Mouse (Mus musculus) spleen, postnatal 4 days (tissue): ENCODE data around the gene Zbtb20.

Source experiments
- DNase-seq, 2 experiments: peaks; one replicate each; pipeline ENCODE4 v3.0.0; 2022; ENCODE audit warnings: low spot score in 2 of 2

Zbtb20 gene

DNA sequence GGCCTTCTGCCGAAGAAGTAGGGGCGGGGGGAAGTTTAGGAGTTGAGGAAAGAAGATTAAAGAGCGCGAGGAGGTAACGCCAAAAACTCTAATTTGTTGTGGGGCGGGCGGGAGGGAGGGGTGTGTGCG is at the start of gene Zbtb20:
Gene Zbtb20 (plus strand): TSS at position 30 of the 129 bp plus-strand sequence.
- DNase-seq = no peak

DNA sequence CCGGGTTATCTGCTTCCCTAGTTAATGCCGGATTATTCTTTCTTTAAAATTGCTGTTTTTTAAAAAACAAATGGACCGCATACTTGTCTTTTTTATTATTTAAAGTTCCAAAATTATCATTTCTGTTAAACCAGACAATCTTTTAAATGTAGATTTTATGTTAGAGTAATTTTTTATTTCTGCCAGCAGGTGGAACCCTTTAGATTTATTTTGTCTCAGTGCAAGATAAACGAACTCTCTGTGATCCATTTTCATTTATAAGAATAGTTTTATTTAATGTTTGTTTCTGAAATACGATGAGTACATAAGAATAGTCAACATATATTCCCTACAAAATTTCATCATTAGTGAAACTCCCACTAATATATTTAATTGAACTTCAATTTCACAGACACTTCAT is 39.7 kb upstream of the Zbtb20 start:
- no peak for DNase-seq

DNA sequence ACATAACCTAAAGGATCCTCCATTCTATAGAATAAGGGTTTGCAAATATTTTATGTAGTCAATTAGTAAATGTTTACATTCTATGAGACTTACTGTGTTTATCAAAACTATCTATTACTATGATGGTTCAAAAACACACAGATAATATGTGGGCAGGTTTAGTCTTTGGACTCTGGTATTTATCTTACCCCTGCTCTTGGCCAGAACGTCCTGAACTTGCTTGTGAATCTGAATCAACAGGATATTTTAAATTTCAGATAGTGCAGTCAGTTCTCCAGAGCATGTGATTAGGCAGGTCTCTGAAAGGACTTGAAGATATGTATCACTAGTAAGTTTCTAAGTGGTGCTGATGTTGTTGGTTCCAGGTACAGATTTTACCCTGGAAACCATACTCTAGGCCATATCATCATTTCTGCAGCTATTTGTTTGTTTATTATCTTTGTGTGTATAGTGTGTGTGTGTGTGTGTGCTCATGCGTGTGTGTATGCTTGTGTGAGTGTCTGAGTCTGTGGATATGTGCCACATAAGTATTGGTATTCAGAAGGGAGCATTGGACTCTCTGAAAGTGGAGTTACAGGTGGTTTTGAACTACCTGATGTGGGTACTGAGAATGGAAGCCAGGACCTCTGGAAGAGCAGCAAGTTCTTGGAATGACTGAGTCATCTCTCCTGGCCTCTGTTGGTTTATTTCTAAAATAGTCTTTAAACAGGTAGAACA is 39.1 kb upstream of the Zbtb20 start:
- DNase-seq = no peak

DNA sequence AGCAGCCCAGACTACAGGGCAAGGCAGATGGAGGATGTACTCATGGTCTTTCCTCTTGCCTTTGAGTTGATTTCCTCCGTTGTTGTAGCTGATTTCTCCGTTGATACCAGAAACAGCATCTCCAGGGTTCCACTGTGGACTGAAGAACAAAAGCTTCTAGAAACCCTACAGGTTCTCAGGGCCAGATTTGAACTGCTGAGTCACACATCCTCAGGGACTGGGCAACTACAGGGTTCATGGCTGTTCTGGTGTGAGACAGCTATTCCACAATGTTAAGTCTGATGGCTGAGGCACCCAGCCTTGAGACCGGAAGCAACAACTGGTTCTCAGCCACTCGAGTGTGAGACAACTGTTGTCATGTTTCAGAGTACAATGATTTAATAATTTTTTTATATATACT is 37.5 kb upstream of the Zbtb20 start:
- DNase-seq = no peak

DNA sequence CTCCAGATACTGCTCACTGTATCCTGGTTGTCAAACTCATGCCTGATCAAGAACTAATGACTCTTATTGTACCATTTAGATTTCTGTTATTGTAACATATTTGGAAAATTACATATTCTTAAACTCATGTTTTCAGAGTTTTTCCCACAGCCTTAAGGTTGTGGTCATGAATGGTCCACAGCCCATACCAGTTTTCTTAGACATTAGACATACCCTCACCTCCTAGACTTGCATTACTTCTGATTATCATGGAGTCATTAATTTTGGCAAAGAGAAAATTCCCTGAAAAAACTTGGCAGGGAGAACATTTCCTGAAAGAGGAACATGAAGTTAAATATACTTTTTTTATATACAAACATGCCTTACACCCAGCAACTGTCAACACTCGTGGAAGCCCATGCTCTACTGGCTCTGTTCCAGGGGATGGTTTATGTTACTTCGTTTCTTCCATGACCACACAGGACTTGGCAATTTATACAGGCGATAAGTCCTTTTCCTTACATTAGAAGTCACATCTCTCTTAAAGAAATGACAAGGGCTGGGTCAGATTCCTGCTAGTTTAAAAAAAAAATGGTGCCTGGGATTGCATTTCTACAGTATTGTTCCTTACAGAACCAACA is 18.0 kb upstream of the Zbtb20 start:
- DNase-seq = no peak

DNA sequence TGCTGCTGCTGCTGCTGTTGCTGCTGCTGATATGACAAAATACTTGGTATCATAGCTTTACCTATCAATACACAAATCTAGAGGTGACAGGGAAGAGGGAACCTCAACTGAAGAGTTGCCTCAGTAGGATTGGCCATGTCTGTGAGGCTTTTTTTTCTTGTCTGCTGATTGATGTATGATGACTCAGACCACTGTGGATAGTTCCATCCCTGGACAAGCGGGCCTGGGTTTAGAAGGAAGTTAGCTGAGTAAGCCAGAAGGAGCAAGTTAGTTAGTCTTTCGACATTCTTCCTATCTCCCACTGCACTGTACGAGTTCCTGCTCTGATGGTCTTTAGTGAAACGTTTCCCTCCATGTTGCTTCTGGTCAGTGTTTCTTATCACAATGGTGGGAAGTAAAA is 16.4 kb upstream of the Zbtb20 start:
- DNase-seq = no peak

DNA sequence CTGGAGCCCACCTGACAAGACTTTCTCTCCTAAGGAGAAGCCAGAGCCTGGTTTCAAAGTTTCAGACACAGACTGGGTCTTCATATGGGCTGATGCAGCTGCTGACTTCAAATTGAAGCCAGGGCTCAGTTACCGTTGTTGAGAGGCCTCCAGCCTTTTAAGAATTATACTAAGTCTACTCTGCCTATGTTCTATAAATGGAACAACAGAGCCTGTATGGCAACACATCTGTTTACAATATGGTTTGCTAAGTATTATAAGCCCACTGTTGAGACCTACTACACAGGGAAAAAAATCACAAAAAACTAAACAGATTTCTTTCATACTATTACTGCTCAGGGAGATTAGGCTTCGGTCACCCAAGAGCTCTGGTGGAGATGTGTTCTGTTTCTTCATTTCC is 12.4 kb upstream of the Zbtb20 start:
- no peak for DNase-seq

DNA sequence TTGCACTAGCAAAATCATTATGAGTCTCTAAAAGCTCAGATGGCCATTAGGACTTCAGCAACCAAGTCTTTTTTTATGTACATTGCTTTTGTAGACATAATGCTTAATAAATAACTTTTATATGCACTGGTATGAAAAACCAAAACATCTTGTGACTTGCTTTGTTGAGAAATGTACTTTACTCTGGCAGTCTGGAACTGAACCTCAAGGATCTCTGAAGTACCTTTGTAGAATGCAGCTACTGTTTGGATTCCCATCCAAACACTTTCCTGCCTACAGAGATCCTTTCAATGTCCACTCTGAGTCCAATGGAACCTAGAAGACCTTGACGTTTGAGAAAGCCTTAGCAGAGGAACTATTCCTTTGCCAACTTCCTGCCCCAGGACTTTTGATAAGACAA is 9.6 kb upstream of the Zbtb20 start:
- no peak for DNase-seq

DNA sequence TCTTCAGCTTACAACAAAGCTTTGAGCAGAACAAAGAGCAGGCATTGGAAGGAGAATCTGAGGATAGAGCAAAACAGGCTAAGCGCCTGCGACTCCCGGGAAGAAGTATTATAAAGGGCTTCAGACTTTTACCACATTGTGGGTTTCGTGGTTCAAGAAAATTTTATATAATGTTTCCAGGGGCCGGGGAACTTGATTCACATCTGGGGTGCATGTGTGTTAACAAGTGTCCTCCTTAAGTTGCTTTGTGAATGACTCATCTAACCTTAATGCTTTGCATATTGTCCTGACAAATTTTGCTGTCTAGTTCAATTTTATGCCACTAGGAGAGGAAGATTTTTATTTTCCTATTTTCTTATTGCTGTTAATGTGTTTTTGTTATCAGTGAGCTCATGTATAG is 3.6 kb upstream of the Zbtb20 start:
- DNase-seq = no peak

DNA sequence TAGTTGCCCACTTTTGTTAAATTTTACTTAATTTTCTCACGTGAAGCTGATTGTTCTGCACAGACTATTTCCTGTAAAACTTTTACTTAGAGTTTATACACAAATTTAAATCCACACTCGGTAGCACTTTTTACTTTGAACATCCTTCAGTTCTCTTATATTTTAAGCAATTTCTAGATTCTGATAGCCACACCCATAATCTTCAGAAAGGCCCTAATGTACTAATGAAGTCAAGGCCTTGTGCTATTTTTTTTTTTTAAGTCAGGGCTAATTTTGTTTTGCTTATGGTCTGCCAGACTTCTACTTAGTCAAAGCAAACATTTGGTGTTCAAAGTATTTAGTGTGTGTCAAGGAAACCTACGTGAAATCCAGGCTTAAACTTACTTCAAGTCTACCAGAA is 1.7 kb upstream of the Zbtb20 start:
- no peak for DNase-seq

DNA sequence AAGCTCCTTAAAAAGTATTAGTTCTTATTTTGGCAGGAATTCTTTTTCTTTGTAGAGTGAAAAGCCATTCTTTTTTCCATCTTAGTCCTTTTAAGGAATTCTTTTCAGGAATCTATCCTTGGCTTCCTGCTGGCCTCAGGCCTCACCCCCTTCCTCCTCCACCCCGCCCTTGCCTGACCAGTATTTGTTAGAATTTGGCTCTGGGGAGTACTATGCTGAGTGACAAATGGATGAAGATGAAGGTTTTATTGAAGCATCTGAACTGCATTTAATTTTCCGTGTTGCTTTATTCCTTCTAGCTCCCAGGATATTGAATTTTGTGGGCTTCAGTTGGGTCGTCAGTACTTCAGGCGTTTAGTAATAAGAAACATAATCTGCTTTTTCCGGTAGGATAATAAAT is 1.2 kb upstream of the Zbtb20 start:
- DNase-seq = no peak

DNA sequence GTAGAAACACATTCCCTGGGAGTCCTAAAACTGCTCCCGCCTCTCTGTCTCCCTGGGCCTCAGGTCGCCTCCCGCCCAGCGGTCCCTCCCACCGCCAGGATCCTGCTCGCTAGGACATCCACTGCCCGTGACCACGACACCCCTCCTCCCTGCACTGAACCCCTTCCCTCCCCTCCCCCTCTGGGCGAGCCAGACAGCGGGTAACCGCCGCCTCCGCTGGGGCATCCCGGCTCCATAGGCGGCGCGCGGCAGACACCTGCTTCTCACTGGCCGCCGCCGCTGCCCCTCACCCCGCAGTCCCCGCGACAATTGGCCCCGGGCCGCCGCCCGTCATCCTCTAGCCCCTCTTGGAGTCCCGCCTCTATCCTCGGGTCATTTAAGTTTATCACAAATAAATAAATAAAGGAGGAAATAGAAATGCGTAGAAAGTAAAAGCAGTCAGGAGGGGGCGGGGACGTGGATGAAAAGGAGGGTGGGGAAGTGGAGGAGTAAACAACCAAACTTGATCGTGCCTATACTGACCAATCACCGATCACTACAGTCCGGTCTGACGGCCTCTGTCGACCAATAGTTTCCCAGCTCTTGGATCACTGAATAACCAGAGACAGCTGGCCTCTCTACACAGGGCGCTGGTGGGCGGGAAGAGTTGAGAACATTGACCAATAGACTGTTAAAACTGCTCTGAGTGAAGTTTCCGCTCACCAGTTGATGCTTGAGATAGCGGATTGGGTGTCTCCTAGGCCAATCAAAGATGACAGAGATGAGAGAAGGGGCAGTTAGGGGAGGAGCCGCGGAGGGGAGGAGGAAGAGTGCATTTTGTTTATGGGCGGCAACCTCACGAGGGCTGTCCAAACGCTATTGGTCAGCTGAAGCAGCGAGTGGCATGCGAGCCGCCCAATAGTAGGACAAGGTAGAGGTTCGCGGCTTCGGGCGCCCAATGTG is 500 bp upstream of the Zbtb20 start:
- peak; percentile 95 to 97 for DNase-seq

DNA sequence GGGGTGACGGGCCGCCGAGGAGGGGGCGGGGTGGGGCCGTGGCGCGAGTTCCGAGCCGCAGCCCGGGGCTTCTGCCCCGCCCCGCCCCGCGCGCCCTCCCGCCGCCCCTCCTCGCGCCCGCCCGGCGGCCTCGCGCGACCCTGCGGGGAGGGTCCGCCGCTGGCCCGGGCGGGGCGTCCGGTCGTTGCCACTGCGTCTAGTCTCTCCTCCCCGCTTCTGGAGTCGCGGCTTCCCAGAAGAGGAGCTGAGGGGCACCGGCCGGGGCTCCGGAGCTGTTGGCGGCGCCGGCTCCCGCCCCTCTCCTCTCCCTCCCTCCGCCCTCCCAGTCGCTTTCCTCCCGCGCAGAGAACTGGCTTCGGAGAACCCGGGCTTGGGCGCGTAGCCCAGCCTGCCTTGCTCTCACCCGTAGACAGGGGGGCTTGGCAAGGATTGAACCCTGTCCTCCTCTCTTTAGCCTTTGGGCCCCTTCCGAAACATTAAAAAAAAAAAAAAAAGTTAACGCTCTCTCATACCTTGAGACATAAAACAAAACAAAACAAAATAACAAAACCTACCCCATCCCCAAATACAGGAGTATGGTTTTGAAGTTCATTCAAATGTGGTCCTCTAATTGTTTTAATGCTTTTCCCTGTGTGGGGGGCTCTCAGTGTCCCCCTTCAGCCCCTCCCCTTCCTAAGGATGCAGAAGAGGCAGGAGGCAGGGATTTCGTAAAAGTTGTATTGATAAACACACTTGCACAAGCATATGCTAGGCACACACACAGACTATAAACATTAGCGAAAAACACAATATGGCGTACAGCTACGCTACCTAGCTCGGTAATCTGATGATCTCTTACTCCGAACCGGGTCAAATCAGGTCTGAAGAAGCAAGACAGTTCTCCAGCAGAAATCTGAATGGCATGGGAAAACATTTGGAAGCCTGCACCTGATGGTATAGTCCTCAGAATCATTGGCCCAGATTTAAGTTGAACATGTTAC is 630 bp downstream of the Zbtb20 start:
- peak in 1 of 2 experiments; percentile 80 for DNase-seq

DNA sequence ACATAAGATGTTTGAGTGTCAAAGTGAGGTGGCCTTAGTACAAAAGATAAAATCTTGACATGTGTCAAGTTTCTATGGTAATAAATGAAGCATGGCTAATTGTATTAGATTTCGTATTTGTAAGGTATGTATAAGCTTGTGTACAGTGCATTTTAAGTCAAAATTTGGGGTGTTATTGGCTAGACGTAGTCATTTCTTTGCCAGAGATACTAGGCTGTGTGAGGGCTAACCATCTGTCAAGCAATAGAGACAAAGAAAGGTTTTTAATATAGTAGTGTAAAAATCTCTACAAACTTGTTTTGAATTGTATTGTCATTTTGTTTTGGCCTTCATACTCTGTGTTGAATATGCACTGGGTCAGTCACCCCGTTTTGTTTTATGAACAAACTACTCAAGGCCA is 4.4 kb downstream of the Zbtb20 start:
- DNase-seq = no peak

DNA sequence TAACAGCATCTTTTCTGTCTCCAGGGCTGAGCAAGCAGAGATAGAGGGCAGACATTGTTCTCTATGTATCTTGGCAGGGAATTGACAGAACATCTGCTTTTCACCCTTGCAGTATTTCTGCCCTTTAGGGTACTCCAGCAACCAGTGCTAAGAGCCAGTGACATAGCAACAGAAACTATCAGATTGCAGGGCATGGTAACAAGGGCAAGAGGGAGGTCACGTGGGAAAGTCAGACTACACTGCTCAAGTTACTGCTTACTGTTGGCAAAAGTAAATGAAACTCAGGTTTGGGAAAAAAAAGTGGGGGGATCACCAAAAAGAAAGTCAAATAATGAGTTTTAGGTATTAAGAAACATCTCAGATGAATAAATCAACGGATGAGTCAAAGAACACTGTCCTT is 9.9 kb downstream of the Zbtb20 start:
- no peak for DNase-seq

DNA sequence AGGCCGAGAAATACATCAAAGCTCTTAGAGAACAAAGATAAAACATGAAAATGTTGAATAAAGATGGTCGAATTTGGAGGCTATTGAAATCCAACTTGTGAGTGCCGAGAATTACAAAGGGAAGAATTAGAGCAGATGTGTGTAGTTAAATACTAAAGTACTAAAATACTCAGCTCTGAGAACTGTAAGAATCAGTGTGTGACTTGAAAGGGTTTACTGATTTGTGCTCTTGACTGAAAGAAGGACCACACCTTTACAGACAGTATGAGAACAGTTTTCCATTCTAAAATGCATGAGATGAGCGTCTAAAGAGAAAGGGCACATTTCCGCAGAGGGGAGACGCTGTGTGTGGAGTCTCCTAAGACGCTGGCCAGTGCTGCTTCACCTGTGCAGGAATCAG is 10.3 kb downstream of the Zbtb20 start:
- DNase-seq = no peak

DNA sequence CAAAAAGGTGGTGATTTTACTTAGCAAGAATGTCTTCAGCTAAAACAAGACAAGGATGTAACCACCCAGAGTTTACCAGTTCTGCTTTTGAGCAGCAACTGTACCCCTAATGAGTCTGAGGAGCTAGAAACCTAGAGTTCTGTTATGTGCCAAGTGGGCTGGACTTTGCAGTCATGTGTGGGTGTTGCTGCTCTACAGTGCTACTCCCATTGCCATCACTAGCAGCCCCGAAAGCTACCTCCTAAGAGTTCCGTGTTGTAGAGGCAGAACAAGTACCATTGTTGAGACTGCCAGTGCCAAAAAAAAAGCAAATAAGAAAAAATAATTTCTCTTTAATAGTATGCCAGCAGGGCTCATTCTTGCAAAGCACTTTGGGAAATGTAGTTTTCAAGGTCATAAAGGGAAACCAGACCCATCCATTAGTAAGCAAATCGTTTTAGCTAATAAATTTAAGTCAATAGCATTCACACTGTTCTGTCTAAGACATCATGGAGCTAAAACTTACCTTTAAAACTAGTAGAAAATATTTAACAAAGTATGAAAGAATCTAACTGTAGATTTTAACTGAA is 21.5 kb downstream of the Zbtb20 start:
- DNase-seq = no peak

DNA sequence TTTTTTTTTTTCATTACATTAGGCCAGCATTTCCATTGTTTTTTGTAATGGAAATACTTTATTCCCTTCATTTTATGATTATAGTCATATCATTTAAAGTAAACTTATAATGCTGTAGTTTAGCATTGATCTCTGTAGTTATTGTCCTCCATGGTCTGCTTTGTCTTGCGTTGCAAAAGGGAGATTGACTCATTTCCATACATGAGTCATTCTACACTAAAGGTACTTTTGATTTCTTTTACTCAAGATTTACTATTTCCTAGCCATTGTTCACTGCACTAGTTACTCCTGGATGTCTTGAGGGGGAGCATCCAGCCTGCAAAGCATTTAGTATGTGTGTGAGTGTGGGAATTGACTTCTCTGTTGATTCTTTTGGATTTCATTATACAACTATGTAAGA is 24.6 kb downstream of the Zbtb20 start:
- no peak for DNase-seq

DNA sequence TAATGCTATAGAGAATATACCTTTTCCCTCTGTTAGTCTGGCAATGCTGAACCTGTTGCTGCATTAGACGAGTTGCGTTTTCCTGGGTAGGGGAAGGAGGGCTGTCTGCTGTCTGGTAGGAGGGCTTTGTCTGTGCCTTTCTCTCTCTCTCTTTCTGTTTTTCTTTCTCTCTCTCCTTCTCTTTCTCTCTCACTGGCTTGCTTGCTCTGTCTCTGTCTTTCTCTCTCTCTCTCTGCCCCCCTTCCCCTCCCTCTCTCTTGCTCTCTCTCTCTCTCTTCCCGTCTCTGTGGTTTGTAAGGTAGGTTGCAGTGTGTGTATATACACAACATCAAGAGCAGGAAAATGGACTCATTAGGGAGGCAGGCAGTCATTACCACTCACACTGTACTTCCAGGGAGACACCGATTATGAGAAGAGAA is 31.6 kb downstream of the Zbtb20 start:
- no peak for DNase-seq

DNA sequence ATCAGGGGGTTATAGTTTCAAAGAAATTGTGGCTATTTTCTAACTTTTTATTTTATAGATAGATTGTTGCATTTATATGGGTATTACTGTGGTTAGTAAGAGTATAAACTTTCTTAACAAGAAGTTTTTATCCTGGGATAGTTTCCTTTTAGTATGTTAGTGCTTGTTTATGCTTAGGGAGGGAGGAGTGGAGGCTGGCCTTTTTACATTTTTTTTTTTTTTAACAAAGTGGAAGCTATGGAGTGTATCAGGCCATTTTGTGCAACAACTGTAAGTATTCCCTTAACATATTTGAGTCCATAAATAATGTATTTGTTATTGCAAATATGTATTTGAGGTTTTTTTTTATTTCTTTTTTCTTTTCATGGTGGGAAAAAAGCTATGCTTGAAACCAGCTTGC is 32.7 kb downstream of the Zbtb20 start:
- DNase-seq = no peak

DNA sequence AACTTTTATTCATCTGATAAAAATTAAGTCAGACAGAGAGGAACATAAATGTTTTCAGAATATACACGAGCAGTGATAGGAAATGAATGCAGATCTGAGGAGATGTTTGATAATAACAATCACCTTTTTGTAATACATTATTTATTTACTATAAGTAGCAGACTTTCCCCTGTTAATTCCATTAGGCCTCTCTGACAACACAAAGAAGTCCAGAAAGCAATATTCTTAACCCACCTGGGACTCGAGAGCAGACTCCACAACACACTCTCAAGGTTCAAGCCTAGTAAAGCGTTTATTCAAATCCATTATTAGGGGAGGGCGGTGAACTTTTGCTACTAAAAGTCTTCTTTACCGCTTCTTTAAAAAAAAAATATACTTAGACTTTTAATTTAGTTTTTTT is 33.2 kb downstream of the Zbtb20 start:
- no peak for DNase-seq

DNA sequence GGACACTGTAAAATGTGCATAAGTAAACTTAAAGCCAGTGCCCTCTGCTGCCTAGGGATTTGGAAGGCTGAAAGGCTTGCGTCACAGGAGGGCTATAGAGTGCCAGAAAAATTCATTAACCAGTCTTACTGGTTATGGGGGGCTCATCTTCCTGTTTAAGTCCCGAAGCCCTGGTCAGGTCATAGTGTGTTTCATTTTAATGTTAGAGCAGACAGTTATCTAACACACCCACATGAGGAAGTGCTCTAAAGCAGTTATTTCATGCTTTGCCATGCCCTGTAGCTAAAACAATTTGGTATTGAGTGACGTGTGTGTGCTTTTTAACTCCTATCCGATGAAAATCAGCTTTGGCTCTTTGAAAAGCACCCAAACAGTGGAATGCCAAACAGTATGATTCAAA is 34.3 kb downstream of the Zbtb20 start:
- DNase-seq = no peak
